Mouse (Mus musculus) R1 (cell line): ENCODE measurements around the gene Fndc9.

Experiments
- DNase-seq: peaks from one replicate; pipeline ENCODE4 v3.0.0-alpha.2; 2018; ENCODE audit warnings: low read depth, low spot score

Fndc9 gene

GRCm38 (mm10) chr11:46276168-46276567 lies 40.8 kb downstream of the Fndc9 start:
- DNase-seq = no peak

- peak; percentile 88 for DNase-seq
Measured at GRCm38 (mm10) chr11:46276778-46277177, 41.4 kb downstream of the Fndc9 start.

DNA sequence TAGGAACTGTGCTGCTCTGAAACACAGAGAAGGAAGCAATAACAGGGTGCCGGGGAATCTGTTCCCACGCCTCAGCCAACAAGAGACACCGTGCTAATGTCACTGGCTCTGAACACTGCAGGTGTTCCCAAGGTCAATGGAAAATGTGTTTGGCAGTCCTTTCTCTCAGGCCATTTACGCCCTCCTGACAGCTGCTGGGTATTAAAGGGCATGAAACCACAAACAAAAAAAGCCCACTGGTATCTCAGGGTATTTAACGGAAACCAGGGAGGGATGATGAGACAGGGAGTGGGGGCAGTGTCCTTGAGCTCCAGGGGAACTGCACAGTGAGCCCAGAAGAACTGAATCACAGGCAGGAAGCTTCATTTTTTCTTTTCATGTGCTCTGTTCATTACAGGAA lies 42.8 kb downstream of the Fndc9 start:
- no peak for DNase-seq

DNA sequence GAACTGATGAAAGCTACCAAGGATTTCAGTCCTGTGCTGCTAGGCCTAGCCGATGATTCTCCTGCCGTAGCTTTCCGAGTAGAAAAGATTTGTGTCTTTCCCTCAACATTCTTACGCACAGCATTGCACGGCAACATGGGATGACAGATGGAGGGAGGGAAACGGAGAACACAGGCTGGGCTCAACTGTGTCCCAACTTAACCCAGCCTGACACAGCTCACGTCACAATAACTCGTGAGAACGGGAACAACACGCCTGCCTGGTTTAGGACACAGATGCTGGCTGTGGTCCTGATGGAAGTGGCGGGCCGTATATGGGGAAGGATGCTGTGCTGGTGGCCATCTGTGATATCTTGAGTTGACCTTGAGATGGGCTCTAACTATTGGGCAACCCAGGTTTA lies 43.4 kb downstream of the Fndc9 start:
- no peak for DNase-seq

DNA sequence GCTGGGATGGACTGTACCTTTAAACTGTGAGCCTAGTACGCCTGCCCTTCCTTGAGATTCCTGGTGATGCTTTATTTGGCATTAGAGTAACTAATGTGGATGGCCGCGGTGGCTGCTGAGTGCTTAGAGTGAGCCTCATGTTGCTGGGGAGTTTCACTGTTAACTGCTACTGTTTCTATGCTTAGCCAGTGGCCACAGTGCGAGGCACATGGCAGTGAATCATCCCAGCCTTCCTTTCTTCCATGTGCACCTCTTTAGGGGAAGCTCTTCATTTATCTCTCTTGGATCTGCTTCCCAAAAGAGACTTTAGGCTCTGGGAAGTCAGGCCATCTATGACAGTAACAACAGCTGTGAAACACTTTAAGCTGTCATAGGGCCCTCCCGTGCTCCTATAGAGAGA lies 47.3 kb downstream of the Fndc9 start:
- DNase-seq = no peak

GRCm38 (mm10) chr11:46283800-46284199 lies 48.5 kb downstream of the Fndc9 start:
- DNase-seq = no peak

DNA sequence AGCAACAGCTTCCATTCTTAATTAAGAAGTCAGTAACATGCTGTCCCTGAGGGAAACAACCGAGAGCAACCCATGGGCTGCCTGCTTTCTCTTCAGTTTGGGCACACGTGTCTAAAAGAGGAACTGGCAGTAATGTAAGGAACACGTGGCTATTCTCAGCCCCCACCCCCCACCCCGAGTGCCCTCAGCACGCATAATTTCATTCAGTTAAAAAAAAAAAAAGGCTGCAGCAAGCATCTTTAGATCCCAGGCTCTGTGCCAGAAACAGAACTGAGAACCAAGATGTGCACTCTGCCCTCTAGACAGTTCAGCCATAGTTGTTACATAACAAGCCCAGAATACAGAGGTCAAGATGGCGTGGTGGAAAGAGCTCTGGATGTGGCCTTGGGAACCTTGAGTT lies 51.5 kb downstream of the Fndc9 start:
- DNase-seq = no peak

- DNase-seq = no peak
Measured at GRCm38 (mm10) chr11:46288091-46288490, 52.8 kb downstream of the Fndc9 start.

DNA sequence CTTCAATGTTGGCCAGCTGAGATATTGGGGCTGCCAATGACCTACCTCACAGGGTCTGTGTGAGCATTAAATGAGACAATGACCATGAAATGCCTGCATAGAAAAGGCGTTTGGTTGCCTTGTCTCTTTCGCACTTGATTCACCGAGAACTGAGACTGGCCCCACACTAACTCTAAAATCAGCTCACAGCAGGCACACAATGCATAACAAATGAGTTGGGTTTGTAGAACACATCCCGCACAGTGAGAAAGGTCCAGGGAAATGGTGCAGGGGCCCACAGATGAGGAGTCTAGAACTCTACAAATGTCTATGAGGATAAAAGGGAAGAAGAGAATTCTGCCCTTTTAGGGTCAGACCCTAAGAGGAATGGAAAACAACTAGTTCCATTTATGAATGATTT lies 53.7 kb downstream of the Fndc9 start:
- DNase-seq = peak; percentile 51
